ENCODE assay signal across 8 mouse cellular contexts in genomic region chr4:132421556-132421922, GRCm38 (mm10). TPM values are rescaled to one million over a fixed set of nuclear protein-coding genes. Genes with fewer than 3 reads are reported as not detected.
DNase-seq lines count a peak whose midpoint lies in the region; ATAC-seq and TF ChIP-seq lines count a peak whose summit lies in the region.

No protein-coding gene starts in this region.

- peak overlapping the region; percentile 71 for H3K4me3 ChIP-seq in cerebellum, adult 2 months (replicated peaks; ENCODE audit: insufficient read depth, low read depth, low read length)
- peak overlapping the region; percentile 75 for H3K4me3 ChIP-seq in spleen, adult 2 months (ENCODE audit: extremely low read depth, insufficient read depth, insufficient read length)
- peak overlapping the region; percentile 58 for H3K4me3 ChIP-seq in intestine, embryonic 14.5 days (ENCODE audit: low read depth, low read length)
- H3K4me3 ChIP-seq in myocyte: peak overlapping the region; percentile 59

- DNase-seq in cerebellum, adult 2 months: no peak
- DNase-seq in cerebellum, adult 8-10 months: no peak
- no peak for DNase-seq in spleen, adult 2 months (ENCODE audit: low read depth in 1 of 2, low spot score in 2 of 2)
- DNase-seq in spleen, adult 12 weeks (ENCODE audit: low spot score): no peak
- DNase-seq in intestine, embryonic 14.5 days (ENCODE audit: low spot score): no peak
- DNase-seq in right cerebral cortex, postnatal 36 days (ENCODE audit: low spot score in 2 of 2): no peak
- DNase-seq in spleen, postnatal 14 days (ENCODE audit: low spot score in 2 of 2): no peak

- TF ChIP-seq CTCF in cerebellum, adult 2 months (IDR thresholded peaks at IDR 0.05; ENCODE audit: borderline replicate concordance, insufficient read depth, low read depth, low read length): no peak
- no peak for TF ChIP-seq CTCF in spleen, adult 2 months (IDR thresholded peaks at IDR 0.05; ENCODE audit: extremely low read depth, insufficient read depth, insufficient read length, insufficient replicate concordance)

- H3K79me2 ChIP-seq in myocyte (ENCODE audit: control insufficient read depth, insufficient read depth): peaks cover 45% of the 10 kb centered on the region

- H3ac ChIP-seq in myocyte (ENCODE audit: control insufficient read depth, insufficient read length): peak overlapping the region; percentile 78

- WGBS in cerebellum, adult 2 months: under 1% methylated on average over 13 of the region's 13 CpGs
- under 1% methylated on average over 10 of the region's 13 CpGs for WGBS in spleen, adult 2 months
- 0% methylated on average over 13 of the region's 13 CpGs for WGBS in intestine, embryonic 14.5 days

- peak overlapping the region; percentile 58; the same call in 1 of the 2 replicates for H3K27ac ChIP-seq in cerebellum, adult 2 months (ENCODE audit: insufficient read depth, low read length)
- no peak overlapping the region; the same call in 1 of the 2 replicates for H3K27ac ChIP-seq in spleen, adult 2 months (ENCODE audit: insufficient read depth, low read length)
- H3K27ac ChIP-seq in intestine, embryonic 14.5 days (ENCODE audit: low read depth): peak overlapping the region; percentile 98

- no peaks in the 10 kb centered on the region for H3K4me1 ChIP-seq in cerebellum, adult 2 months (ENCODE audit: control insufficient read depth, insufficient read depth, low read length)
- H3K4me1 ChIP-seq in spleen, adult 2 months (ENCODE audit: control insufficient read depth, insufficient read depth, insufficient read length): no peaks in the 10 kb centered on the region
- H3K4me1 ChIP-seq in intestine, embryonic 14.5 days (replicated peaks; ENCODE audit: control insufficient read depth, insufficient read depth, low read length): peaks cover 13% of the 10 kb centered on the region

- peak overlapping the region; percentile 89 for H3K9ac ChIP-seq in intestine, embryonic 14.5 days (ENCODE audit: low read length)

- TF ChIP-seq POLR2A in cerebellum, adult 2 months (IDR thresholded peaks at IDR 0.05; ENCODE audit: borderline replicate concordance, insufficient read depth, low read length): no peak
- no peak for TF ChIP-seq POLR2A in spleen, adult 2 months (IDR thresholded peaks at IDR 0.05; ENCODE audit: low read depth, low read length)
- no peak for TF ChIP-seq POLR2A in myocyte (IDR thresholded peaks at IDR 0.05; ENCODE audit: insufficient read length, low read depth)

- H3K4me2 ChIP-seq in intestine, embryonic 14.5 days (ENCODE audit: low read length): peak overlapping the region; percentile 66
- H3K4me2 ChIP-seq in myocyte (ENCODE audit: low read depth): peak overlapping the region; percentile 94

- H3K36me3 ChIP-seq in spleen, adult 2 months (ENCODE audit: control insufficient read depth, insufficient read depth, low read length): no peaks in the 10 kb centered on the region
- H3K36me3 ChIP-seq in intestine, embryonic 14.5 days (ENCODE audit: control insufficient read depth, insufficient read depth, low read length): no peaks in the 10 kb centered on the region
- H3K36me3 ChIP-seq in myocyte (ENCODE audit: control insufficient read depth, insufficient read depth): no peaks in the 10 kb centered on the region

- no peaks in the 10 kb centered on the region for H3K9me3 ChIP-seq in intestine, embryonic 14.5 days (ENCODE audit: control insufficient read depth, low read length)

- H3K27me3 ChIP-seq in cerebellum, adult 2 months (ENCODE audit: control insufficient read depth, insufficient read depth, low read length): no peaks in the 10 kb centered on the region
- H3K27me3 ChIP-seq in spleen, adult 2 months (ENCODE audit: control insufficient read depth, insufficient read depth, low read length): no peaks in the 10 kb centered on the region
- no peaks in the 10 kb centered on the region for H3K27me3 ChIP-seq in intestine, embryonic 14.5 days (replicated peaks; ENCODE audit: control insufficient read depth, insufficient read depth, low read length)
- H3K27me3 ChIP-seq in myocyte (ENCODE audit: control insufficient read depth, insufficient read depth, insufficient read length): no peaks in the 10 kb centered on the region

- ATAC-seq in intestine, embryonic 14.5 days (replicated peaks; ENCODE audit: low FRiP score, low TSS enrichment, low read depth): no peak

TF ChIP-seq in myocyte, 11 proteins besides CTCF, POLR2A, EP300 and RAD21:
- TF ChIP-seq MYOD1 (IDR thresholded peaks at IDR 0.05; ENCODE audit: control insufficient read depth in 1 of 3, insufficient read length in 2 of 3, low read depth in 2 of 3) (no peak), POLR2AphosphoS2 (IDR thresholded peaks at IDR 0.05; ENCODE audit: insufficient read length, low read depth) (no peak), MAX (IDR thresholded peaks at IDR 0.05; ENCODE audit: low read depth) (no peak), CEBPB (IDR thresholded peaks at IDR 0.05; ENCODE audit: insufficient read depth, poor library complexity, severe bottlenecking) (no peak), TCF3 (IDR thresholded peaks at IDR 0.05; ENCODE audit: insufficient read length, low read depth) (no peak), E2F4 (IDR thresholded peaks at IDR 0.05; ENCODE audit: insufficient read depth) (no peak), REST (IDR thresholded peaks at IDR 0.05; ENCODE audit: insufficient read depth, insufficient read length) (no peak), TCF12 (IDR thresholded peaks at IDR 0.05; ENCODE audit: insufficient read depth, poor library complexity, severe bottlenecking) (no peak), USF1 (IDR thresholded peaks at IDR 0.05; ENCODE audit: low read depth) (no peak), MYOG (IDR thresholded peaks at IDR 0.05; ENCODE audit: control insufficient read depth in 1 of 3, insufficient read depth in 1 of 3, insufficient read length in 2 of 3, low read depth in 2 of 3) (no peak), SRF (IDR thresholded peaks at IDR 0.05; ENCODE audit: control insufficient read depth, insufficient read length, low read depth) (no peak)

RNA-seq across cellular contexts. Expression of gene Phactr4, which starts 0.8 kb away (rescaled TPM):
- polyA plus RNA-seq in cerebellum, adult 2 months (2012; rRNA removed): 10.3 and 10.7 TPM in 2 replicates
- 5.5 and 5.7 TPM in 2 replicates for polyA plus RNA-seq in spleen, adult 2 months (2012; rRNA removed)
- 21.5 and 22.4 TPM in 2 replicates for polyA plus RNA-seq in intestine, embryonic 14.5 days (2014; fragmentation: Nextera tagmentation; extraction: Ambion mirVana)
- 15.8 TPM for polyA plus RNA-seq in myocyte (2012; fragmentation: generic; extraction: Trizol)

RNA-seq across cellular contexts. Expression of gene Med18, which starts 42.2 kb away (rescaled TPM):
- 5.5 and 6.3 TPM in 2 replicates for polyA plus RNA-seq in cerebellum, adult 2 months (2012; rRNA removed)
- 3.0 and 3.7 TPM in 2 replicates for polyA plus RNA-seq in spleen, adult 2 months (2012; rRNA removed)
- polyA plus RNA-seq in intestine, embryonic 14.5 days (2014; fragmentation: Nextera tagmentation; extraction: Ambion mirVana): 11.4 and 16.2 TPM in 2 replicates
- 5.3 TPM for polyA plus RNA-seq in myocyte (2012; fragmentation: generic; extraction: Trizol)
